Mouse (Mus musculus): ENCODE measurements at regions not wholly inside any gene's neighbourhood (a gene's known extent, or its start where the extent isn't known, plus 50 kb on each side); places are given as distances from the start of the nearest gene placed in this dataset.

GRCm38 (mm10) chr3:102266136-102266535 is 61.6 kb upstream of the Vangl1 start:
- H3K27ac ChIP-seq = no peak overlapping the region
- H3K4me3 ChIP-seq = no peak overlapping the region
- H3K9ac ChIP-seq = no peak overlapping the region
- H3K4me1 ChIP-seq (replicated peaks) = no peaks in the 10 kb centered on the region
- H3K9me3 ChIP-seq (replicated peaks) = no peaks in the 10 kb centered on the region
- no peak overlapping the region for H3K4me2 ChIP-seq
- no peak for ATAC-seq (replicated peaks; ENCODE audit: insufficient number of reproducible peaks, insufficient read depth, low FRiP score, low read depth)
- 78% methylated on average over 9 of the region's 9 CpGs for WGBS
- no peaks in the 10 kb centered on the region for H3K36me3 ChIP-seq
- H3K27me3 ChIP-seq = no peaks in the 10 kb centered on the region

- no peaks in the 10 kb centered on the region for H3K36me3 ChIP-seq
- H3K4me1 ChIP-seq (replicated peaks) = no peaks in the 10 kb centered on the region
- H3K4me2 ChIP-seq = no peak overlapping the region
- no peak overlapping the region for H3K27ac ChIP-seq
- H3K4me3 ChIP-seq = no peak overlapping the region
- 72% methylated on average over 7 of the region's 7 CpGs for WGBS
- H3K27me3 ChIP-seq = no peaks in the 10 kb centered on the region
- ATAC-seq (replicated peaks; ENCODE audit: insufficient number of reproducible peaks, insufficient read depth, low FRiP score, low read depth) = no peak
- H3K9ac ChIP-seq = no peak overlapping the region
- H3K9me3 ChIP-seq (replicated peaks) = no peaks in the 10 kb centered on the region
Measured at GRCm38 (mm10) chr3:102265146-102265545, 60.7 kb upstream of the Vangl1 start.

- Histone ChIP-seq H3K4me3 (no peak overlapping the region), H3K27ac (no peak overlapping the region), H3K4me2 (no peak overlapping the region), H3K9ac (no peak overlapping the region), H3K9me3 (replicated peaks) (no peaks in the 10 kb centered on the region), H3K27me3 (no peaks in the 10 kb centered on the region), H3K36me3 (no peaks in the 10 kb centered on the region), H3K4me1 (replicated peaks) (no peaks in the 10 kb centered on the region)
- ATAC-seq (replicated peaks; ENCODE audit: insufficient number of reproducible peaks, insufficient read depth, low FRiP score, low read depth) = no peak
- WGBS = 66% methylated on average over 9 of the region's 9 CpGs
Measured at GRCm38 (mm10) chr3:102263326-102263725, 58.8 kb upstream of the Vangl1 start.

- no peak for ATAC-seq (replicated peaks; ENCODE audit: insufficient number of reproducible peaks, insufficient read depth, low FRiP score, low read depth)
- H3K4me2 ChIP-seq = no peak overlapping the region
- no peak overlapping the region for H3K9ac ChIP-seq
- H3K9me3 ChIP-seq (replicated peaks) = no peaks in the 10 kb centered on the region
- H3K27me3 ChIP-seq = no peaks in the 10 kb centered on the region
- no peak overlapping the region for H3K27ac ChIP-seq
- no peaks in the 10 kb centered on the region for H3K36me3 ChIP-seq
- WGBS = 33% methylated on average over 8 of the region's 8 CpGs
- H3K4me3 ChIP-seq = no peak overlapping the region
- H3K4me1 ChIP-seq (replicated peaks) = no peaks in the 10 kb centered on the region
Measured at GRCm38 (mm10) chr3:102262665-102263064, 58.2 kb upstream of the Vangl1 start.

- Histone ChIP-seq H3K4me3 (no peak overlapping the region), H3K36me3 (no peaks in the 10 kb centered on the region), H3K27me3 (no peaks in the 10 kb centered on the region), H3K4me2 (no peak overlapping the region), H3K4me1 (replicated peaks) (no peaks in the 10 kb centered on the region), H3K9me3 (replicated peaks) (no peaks in the 10 kb centered on the region), H3K27ac (no peak overlapping the region), H3K9ac (no peak overlapping the region)
- ATAC-seq (replicated peaks; ENCODE audit: insufficient number of reproducible peaks, insufficient read depth, low FRiP score, low read depth) = no peak
- WGBS = 56% methylated on average over 3 of the region's 3 CpGs
Measured at GRCm38 (mm10) chr3:102261517-102261916, 57.0 kb upstream of the Vangl1 start.
